Mouse (Mus musculus) forebrain, embryonic 15.5 days (tissue): Measurements from ENCODE around the gene Anapc7. TPM values are rescaled to one million over a fixed set of nuclear protein-coding genes. Genes with fewer than 3 reads are reported as not detected.

Source experiments
- ATAC-seq: fragments of 200-750 bp; cut with Nextera tagmentation; replicated peaks from 2 replicates; pipeline ENCODE4 v1.8.0; 2017; ENCODE audit warnings: mild to moderate bottlenecking, moderate TSS enrichment, moderate library complexity
- H3K27ac ChIP-seq: fragments of 300-500 bp; sonication (generic); replicated peaks from 2 replicates; pipeline ENCODE4 v1.5.1; 2015; ENCODE audit warnings: mild to moderate bottlenecking, inconsistent platforms
- H3K27me3 ChIP-seq: fragments of 300-500 bp; sonication (generic); 2 replicates; pipeline ENCODE4 v1.6.1; 2015; ENCODE audit warnings: inconsistent platforms
- H3K36me3 ChIP-seq: fragments of 300-500 bp; sonication (generic); 2 replicates; pipeline ENCODE4 v1.6.1; 2015; ENCODE audit warnings: mild to moderate bottlenecking, inconsistent platforms
- H3K4me1 ChIP-seq: fragments of 300-500 bp; sonication (generic); 2 replicates; pipeline ENCODE4 v1.6.1; 2015; ENCODE audit warnings: inconsistent platforms
- H3K4me2 ChIP-seq: fragments of 300-500 bp; sonication (generic); replicated peaks from 2 replicates; pipeline ENCODE4 v1.6.1; 2015; ENCODE audit warnings: mild to moderate bottlenecking, inconsistent platforms
- H3K4me3 ChIP-seq: fragments of 300-500 bp; sonication (generic); 2 replicates; pipeline ENCODE4 v1.5.1; 2015; ENCODE audit warnings: mild to moderate bottlenecking, inconsistent platforms
- H3K9ac ChIP-seq: fragments of 300-500 bp; sonication (generic); replicated peaks from 2 replicates; pipeline ENCODE4 v1.6.1; 2015; ENCODE audit warnings: mild to moderate bottlenecking, inconsistent platforms
- H3K9me3 ChIP-seq: fragments of 300-500 bp; sonication (generic); 2 replicates; pipeline ENCODE4 v1.6.1; 2016; ENCODE audit warnings: inconsistent platforms
- WGBS: fragments of 180-500 bp; shearing (Covaris S2); methylation state at CpG from one replicate; pipeline ENCODE4 v1.1.7; 2015; ENCODE audit warnings: mixed read lengths; 5-methylcytosine and 5-hydroxymethylcytosine counted together
- polyA plus RNA-seq: library from polyadenylated mRNA; unstranded; fragments of >200 nt; fragmentation: Nextera tagmentation; extraction: Ambion mirVana; gene quantifications from 2 replicates; pipeline ENCODE4 v1.2.1, GENCODE M21; 2015

The Anapc7 gene
- polyA plus RNA-seq, 1 experiment from 2014 or later: 53.3 TPM

GRCm38 (mm10) chr5:122434541-122434940 is 13.0 kb downstream of the Anapc7 start:
- Histone ChIP-seq H3K9me3 (no peaks in the 10 kb centered on the region), H3K4me3 (no peak overlapping the region), H3K4me1 (no peaks in the 10 kb centered on the region), H3K27ac (no peak overlapping the region), H3K4me2 (no peak overlapping the region), H3K9ac (no peak overlapping the region), H3K27me3 (no peaks in the 10 kb centered on the region), H3K36me3 (peaks cover 95% of the 10 kb centered on the region)
- WGBS: 82% methylated on average over 4 of the region's 4 CpGs
- ATAC-seq: no peak

GRCm38 (mm10) chr5:122439400-122440094 is 18.1 kb downstream of the Anapc7 start:
- Histone ChIP-seq H3K9ac (no peak overlapping the region), H3K27ac (no peak overlapping the region), H3K27me3 (no peaks in the 10 kb centered on the region), H3K4me2 (no peak overlapping the region), H3K36me3 (peaks cover 96% of the 10 kb centered on the region), H3K4me1 (no peaks in the 10 kb centered on the region), H3K4me3 (no peak overlapping the region), H3K9me3 (no peaks in the 10 kb centered on the region)
- 92% methylated on average over 19 of the region's 19 CpGs for WGBS
- ATAC-seq: no peak

GRCm38 (mm10) chr5:122440095-122440630 is 18.7 kb downstream of the Anapc7 start:
- no peak overlapping the region for H3K4me2 ChIP-seq
- 97% methylated on average over 12 of the region's 12 CpGs for WGBS
- H3K27me3 ChIP-seq: no peaks in the 10 kb centered on the region
- no peak for ATAC-seq
- H3K4me3 ChIP-seq: no peak overlapping the region
- H3K36me3 ChIP-seq: peaks cover 96% of the 10 kb centered on the region
- no peaks in the 10 kb centered on the region for H3K9me3 ChIP-seq
- H3K9ac ChIP-seq: no peak overlapping the region
- H3K4me1 ChIP-seq: no peaks in the 10 kb centered on the region
- no peak overlapping the region for H3K27ac ChIP-seq

- H3K9ac ChIP-seq: no peak overlapping the region
- no peak overlapping the region for H3K4me3 ChIP-seq
- no peaks in the 10 kb centered on the region for H3K4me1 ChIP-seq
- no peak overlapping the region for H3K4me2 ChIP-seq
- H3K36me3 ChIP-seq: peaks cover 65% of the 10 kb centered on the region
- H3K27me3 ChIP-seq: no peaks in the 10 kb centered on the region
- ATAC-seq: no peak
- H3K27ac ChIP-seq: no peak overlapping the region
- 90% methylated on average over 10 of the region's 10 CpGs for WGBS
- no peaks in the 10 kb centered on the region for H3K9me3 ChIP-seq
Measured at GRCm38 (mm10) chr5:122444492-122444891, 23.0 kb downstream of the Anapc7 start.

- Histone ChIP-seq H3K27ac (no peak overlapping the region), H3K27me3 (no peaks in the 10 kb centered on the region), H3K36me3 (peaks cover 59% of the 10 kb centered on the region), H3K9ac (no peak overlapping the region), H3K4me2 (no peak overlapping the region), H3K4me3 (no peak overlapping the region), H3K9me3 (no peaks in the 10 kb centered on the region), H3K4me1 (no peaks in the 10 kb centered on the region)
- ATAC-seq: no peak
- WGBS: 91% methylated on average over 11 of the region's 11 CpGs
Measured at GRCm38 (mm10) chr5:122445051-122445610, 23.6 kb downstream of the Anapc7 start.

GRCm38 (mm10) chr5:122447857-122448256 is 26.4 kb downstream of the Anapc7 start:
- H3K36me3 ChIP-seq: peaks cover 44% of the 10 kb centered on the region
- ATAC-seq: no peak
- WGBS: 89% methylated on average over 8 of the region's 8 CpGs

GRCm38 (mm10) chr5:122448869-122449268 is 27.4 kb downstream of the Anapc7 start:
- no peak overlapping the region for H3K4me3 ChIP-seq
- H3K36me3 ChIP-seq: peaks cover 44% of the 10 kb centered on the region

More at GRCm38 (mm10) chr5:122447857-122448256, 26.4 kb downstream of the Anapc7 start:
- no peaks in the 10 kb centered on the region for H3K9me3 ChIP-seq
- no peak overlapping the region for H3K9ac ChIP-seq
- H3K4me1 ChIP-seq: no peaks in the 10 kb centered on the region
- H3K27ac ChIP-seq: no peak overlapping the region
- H3K27me3 ChIP-seq: no peaks in the 10 kb centered on the region
- H3K4me2 ChIP-seq: no peak overlapping the region
- H3K4me3 ChIP-seq: no peak overlapping the region

GRCm38 (mm10) chr5:122449946-122450345 is 28.5 kb downstream of the Anapc7 start:
- Histone ChIP-seq H3K36me3 (peaks cover 45% of the 10 kb centered on the region), H3K27ac (no peak overlapping the region), H3K4me3 (no peak overlapping the region), H3K4me2 (no peak overlapping the region), H3K9me3 (no peaks in the 10 kb centered on the region), H3K9ac (no peak overlapping the region), H3K27me3 (no peaks in the 10 kb centered on the region), H3K4me1 (no peaks in the 10 kb centered on the region)
- WGBS: 39% methylated on average over 7 of the region's 7 CpGs
- no peak for ATAC-seq

More at GRCm38 (mm10) chr5:122448869-122449268, 27.4 kb downstream of the Anapc7 start:
- no peak overlapping the region for H3K9ac ChIP-seq
- 89% methylated on average over 5 of the region's 5 CpGs for WGBS
- no peaks in the 10 kb centered on the region for H3K9me3 ChIP-seq
- no peak overlapping the region for H3K4me2 ChIP-seq
- ATAC-seq: no peak
- H3K27me3 ChIP-seq: no peaks in the 10 kb centered on the region
- no peak overlapping the region for H3K27ac ChIP-seq
- no peaks in the 10 kb centered on the region for H3K4me1 ChIP-seq

GRCm38 (mm10) chr5:122450913-122451317 is 29.4 kb downstream of the Anapc7 start:
- ATAC-seq: no peak

GRCm38 (mm10) chr5:122451324-122451723 is 29.8 kb downstream of the Anapc7 start:
- Histone ChIP-seq H3K9ac (no peak overlapping the region), H3K9me3 (no peaks in the 10 kb centered on the region), H3K4me3 (no peak overlapping the region), H3K27me3 (no peaks in the 10 kb centered on the region), H3K4me1 (no peaks in the 10 kb centered on the region), H3K36me3 (peaks cover 48% of the 10 kb centered on the region), H3K27ac (no peak overlapping the region), H3K4me2 (no peak overlapping the region)
- no peak for ATAC-seq
- 93% methylated on average over 5 of the region's 5 CpGs for WGBS

More at GRCm38 (mm10) chr5:122450913-122451317, 29.4 kb downstream of the Anapc7 start:
- Histone ChIP-seq H3K4me1 (no peaks in the 10 kb centered on the region), H3K9me3 (no peaks in the 10 kb centered on the region), H3K9ac (no peak overlapping the region), H3K4me3 (no peak overlapping the region), H3K36me3 (peaks cover 45% of the 10 kb centered on the region), H3K27me3 (no peaks in the 10 kb centered on the region), H3K27ac (no peak overlapping the region), H3K4me2 (no peak overlapping the region)
- 74% methylated on average over 5 of the region's 5 CpGs for WGBS

- H3K9ac ChIP-seq: no peak overlapping the region
- no peak for ATAC-seq
- 86% methylated on average over 7 of the region's 7 CpGs for WGBS
- no peak overlapping the region for H3K4me3 ChIP-seq
- H3K27ac ChIP-seq: no peak overlapping the region
- no peaks in the 10 kb centered on the region for H3K4me1 ChIP-seq
- no peaks in the 10 kb centered on the region for H3K9me3 ChIP-seq
- no peaks in the 10 kb centered on the region for H3K27me3 ChIP-seq
- H3K4me2 ChIP-seq: no peak overlapping the region
- peaks cover 56% of the 10 kb centered on the region for H3K36me3 ChIP-seq
Measured at GRCm38 (mm10) chr5:122452194-122452593, 30.7 kb downstream of the Anapc7 start.

- Histone ChIP-seq H3K9me3 (no peaks in the 10 kb centered on the region), H3K4me1 (no peaks in the 10 kb centered on the region), H3K4me3 (no peak overlapping the region), H3K27ac (no peak overlapping the region), H3K4me2 (no peak overlapping the region), H3K36me3 (peaks cover 64% of the 10 kb centered on the region), H3K27me3 (no peaks in the 10 kb centered on the region), H3K9ac (no peak overlapping the region)
- WGBS: 78% methylated on average over 6 of the region's 6 CpGs
- no peak for ATAC-seq
Measured at GRCm38 (mm10) chr5:122453188-122453587, 31.7 kb downstream of the Anapc7 start.
